In genomic region chr2:116067065-116067497, GRCm38 (mm10) we compare ENCODE assay signal across 8 mouse cellular contexts. TPM values are rescaled to one million over a fixed set of nuclear protein-coding genes. Genes with fewer than 3 reads are reported as not detected.
DNase-seq lines count a peak whose midpoint lies in the region; ATAC-seq and TF ChIP-seq lines count a peak whose summit lies in the region.

No protein-coding gene starts in this region.

- peak overlapping the region; percentile 93 for H3K27ac ChIP-seq in kidney, adult 2 months (ENCODE audit: insufficient read depth, low read depth, low read length)
- peak overlapping the region; percentile 79 for H3K27ac ChIP-seq in liver, embryonic 11.5 days (ENCODE audit: low read depth, low read length)
- peak overlapping the region; percentile 84 for H3K27ac ChIP-seq in midbrain, postnatal 0 days (ENCODE audit: low read depth, low read length)

- TF ChIP-seq POLR2A in kidney, adult 2 months (IDR thresholded peaks at IDR 0.05; ENCODE audit: low read depth, low read length), result peak; percentile 11

- WGBS in kidney, adult 2 months, result under 1% methylated on average over 27 of the region's 27 CpGs
- 2% methylated on average over 27 of the region's 27 CpGs for WGBS in liver, embryonic 11.5 days
- WGBS in midbrain, postnatal 0 days, result under 1% methylated on average over 27 of the region's 27 CpGs

- ATAC-seq in liver, embryonic 11.5 days (replicated peaks; ENCODE audit: low FRiP score), result peak; percentile 70
- peak; percentile 64 for ATAC-seq in midbrain, postnatal 0 days (ENCODE audit: low FRiP score)

- H3K27me3 ChIP-seq in kidney, adult 2 months (replicated peaks; ENCODE audit: control insufficient read depth, insufficient read depth, low read length), result peaks cover 7% of the 10 kb centered on the region; the same call in 1 of the 2 replicates
- peaks cover 86% of the 10 kb centered on the region for H3K27me3 ChIP-seq in liver, embryonic 11.5 days (replicated peaks; ENCODE audit: control insufficient read depth, insufficient read depth, low read length)
- H3K27me3 ChIP-seq in midbrain, postnatal 0 days (ENCODE audit: insufficient read depth, low read length), result peaks cover 7% of the 10 kb centered on the region

- no peaks in the 10 kb centered on the region for H3K36me3 ChIP-seq in kidney, adult 2 months (ENCODE audit: control insufficient read depth, insufficient read depth, low read length)
- no peaks in the 10 kb centered on the region for H3K36me3 ChIP-seq in liver, embryonic 11.5 days (ENCODE audit: control insufficient read depth, insufficient read depth, low read length)
- no peaks in the 10 kb centered on the region for H3K36me3 ChIP-seq in midbrain, postnatal 0 days (ENCODE audit: insufficient read depth, low read length)

- peak overlapping the region; percentile 62 for H3K4me3 ChIP-seq in kidney, adult 2 months (ENCODE audit: insufficient read depth, low read depth, low read length)
- H3K4me3 ChIP-seq in liver, embryonic 11.5 days (ENCODE audit: low read depth, low read length), result peak overlapping the region; percentile 63
- peak overlapping the region; percentile 56 for H3K4me3 ChIP-seq in midbrain, postnatal 0 days (ENCODE audit: low read depth, low read length)

- H3K9me3 ChIP-seq in liver, embryonic 11.5 days (ENCODE audit: control insufficient read depth, low read length), result no peaks in the 10 kb centered on the region
- H3K9me3 ChIP-seq in midbrain, postnatal 0 days (ENCODE audit: low read length), result no peaks in the 10 kb centered on the region

- TF ChIP-seq CTCF in kidney, adult 2 months (conservative IDR thresholded peaks at IDR 0.05; ENCODE audit: insufficient read depth, insufficient read length, low read depth, low read length), result no peak
- no peak; the same call in 1 of the 2 replicates for TF ChIP-seq CTCF in midbrain, postnatal 0 days (IDR thresholded peaks at IDR 0.05)

- H3K4me1 ChIP-seq in kidney, adult 2 months (ENCODE audit: control insufficient read depth, insufficient read depth, low read length), result no peaks in the 10 kb centered on the region
- H3K4me1 ChIP-seq in liver, embryonic 11.5 days (replicated peaks; ENCODE audit: control insufficient read depth, insufficient read depth, low read length), result no peaks in the 10 kb centered on the region
- no peaks in the 10 kb centered on the region for H3K4me1 ChIP-seq in midbrain, postnatal 0 days (ENCODE audit: insufficient read depth, low read length)

- H3K4me2 ChIP-seq in liver, embryonic 11.5 days, result peak overlapping the region; percentile 81
- peak overlapping the region; percentile 74 for H3K4me2 ChIP-seq in midbrain, postnatal 0 days (ENCODE audit: low read depth, low read length, poor library complexity, severe bottlenecking)

- DNase-seq in left cerebral cortex, adult 11 months (ENCODE audit: low spot score), result peak; percentile 73
- no peak for DNase-seq in left cerebral cortex, adult 9 months (ENCODE audit: low spot score in 2 of 2)
- peak; percentile 90 for DNase-seq in embryo, embryonic 9.5 days (ENCODE audit: extremely low spot score)
- DNase-seq in heart, adult 9 months (ENCODE audit: low spot score in 2 of 2), result peak; percentile 85 to 90
- DNase-seq in kidney, adult 2 months, result peak; percentile 93
- peak; percentile 83 for DNase-seq in liver, embryonic 11.5 days (ENCODE audit: low spot score)
- DNase-seq in midbrain, postnatal 0 days (ENCODE audit: low spot score), result peak; percentile 83
- peak; percentile 62 for DNase-seq in testis, postnatal 14 days (ENCODE audit: low spot score)

- H3K9ac ChIP-seq in liver, embryonic 11.5 days (ENCODE audit: low read depth, low read length), result peak overlapping the region; percentile 59
- H3K9ac ChIP-seq in midbrain, postnatal 0 days (replicated peaks; ENCODE audit: low read length, poor library complexity, severe bottlenecking), result peak overlapping the region; percentile 13

RNA-seq across cellular contexts. Expression of gene Meis2, which starts 1.4 kb away (rescaled TPM):
- polyA plus RNA-seq in kidney, adult 2 months (2012; rRNA removed), result 28.5 and 32.2 TPM in 2 replicates
- 18.0 and 20.0 TPM in 2 replicates for polyA plus RNA-seq in liver, embryonic 11.5 days (2014; fragmentation: Nextera tagmentation; extraction: Ambion mirVana)
- total RNA-seq in midbrain, postnatal 0 days (2014; rRNA removed), result 121 and 147 TPM in 2 replicates
- polyA plus RNA-seq in midbrain, postnatal 0 days (2015; fragmentation: Nextera tagmentation; extraction: Ambion mirVana), result 52.1 and 58.3 TPM in 2 replicates

Comparison
In these comparisons a context has a peak if more than half of its experiments do, and no peak if none do; other contexts are left out.
1. DNase-seq: peak in left cerebral cortex, adult 11 months (single experiment), embryo, embryonic 9.5 days (single experiment), heart, adult 9 months (2 of 2), kidney, adult 2 months (single experiment), liver, embryonic 11.5 days (single experiment), midbrain, postnatal 0 days (single experiment) and testis, postnatal 14 days (single experiment); none in left cerebral cortex, adult 9 months (0 of 2).
2. Peak in every context shown above with its lines, with median percentiles within 50 percentile points of each other: H3K27ac ChIP-seq and H3K4me3 ChIP-seq.